Mouse (Mus musculus): Measurements from ENCODE around the gene Galr3. TPM values are rescaled to one million over a fixed set of nuclear protein-coding genes. Genes with fewer than 3 reads are reported as not detected.
"Not testable (repeated sequence)": the region's sequence is repeated elsewhere in the genome, so short reads cannot be mapped to it uniquely, and the experiment has no call there.

Galr3 gene
- polyA plus RNA-seq, 1 experiment from 2014 or later: 0.34 TPM

- TF ChIP-seq EP300 (optimal IDR thresholded peaks at IDR 0.05) (no peak), CTCF (IDR thresholded peaks at IDR 0.05; ENCODE audit: low read depth) (no peak)
- Histone ChIP-seq H3K27ac (replicated peaks) (peak overlapping the region; percentile 99), H3K27me3 (ENCODE audit: control insufficient read depth, insufficient read depth, low read length) (no peaks in the 10 kb centered on the region), H3K4me3 (ENCODE audit: low read depth, low read length) (peak overlapping the region; percentile 84), H3K9ac (ENCODE audit: low read length) (peak overlapping the region; percentile 100), H3K4me1 (replicated peaks; ENCODE audit: control insufficient read depth, insufficient read depth) (peaks cover 6% of the 10 kb centered on the region; the same call in 1 of the 2 replicates), H3K36me3 (ENCODE audit: control insufficient read depth, insufficient read depth, low read length) (no peaks in the 10 kb centered on the region), H3K9me3 (ENCODE audit: control insufficient read depth, low read length) (no peaks in the 10 kb centered on the region), H3K4me2 (replicated peaks; ENCODE audit: low read depth) (peak overlapping the region; percentile 96)
- ATAC-seq (ENCODE audit: low FRiP score, low TSS enrichment): peak; percentile 73
- peak; percentile 95 for DNase-seq (ENCODE audit: low spot score)
- 1% methylated on average over 52 of the region's 52 CpGs for WGBS
Measured at GRCm38 (mm10) chr15:79030551-79031435, 10.9 kb upstream of the Galr3 start.

DNA sequence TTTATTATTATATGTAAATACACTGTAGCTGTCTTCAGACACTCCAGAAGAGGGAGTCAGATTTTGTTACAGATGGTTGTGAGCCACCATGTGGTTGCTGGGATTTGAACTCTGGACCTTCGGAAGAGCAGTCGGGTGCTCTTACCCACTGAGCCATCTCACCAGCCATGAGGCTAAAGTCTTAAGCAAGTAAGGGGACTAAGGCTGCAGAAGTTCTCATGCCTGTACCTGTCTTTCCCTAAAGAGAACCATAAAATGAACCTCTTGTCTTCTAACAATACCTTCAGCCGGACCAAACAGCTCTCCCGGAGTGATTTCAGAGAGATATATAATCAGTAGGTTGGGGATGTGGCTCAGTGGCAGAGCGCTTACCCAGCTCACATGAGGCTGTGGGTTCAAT lies 9.8 kb upstream of the Galr3 start:
- not testable (repeated sequence) for H3K4me3 ChIP-seq (ENCODE audit: low read depth, low read length); H3K27me3 ChIP-seq (ENCODE audit: control insufficient read depth, insufficient read depth, low read length); H3K4me1 ChIP-seq (replicated peaks; ENCODE audit: control insufficient read depth, insufficient read depth); H3K27ac ChIP-seq (replicated peaks); H3K36me3 ChIP-seq (ENCODE audit: control insufficient read depth, insufficient read depth, low read length); H3K9ac ChIP-seq (ENCODE audit: low read length); H3K4me2 ChIP-seq (replicated peaks; ENCODE audit: low read depth); DNase-seq (ENCODE audit: low spot score); ATAC-seq (ENCODE audit: low FRiP score, low TSS enrichment); H3K9me3 ChIP-seq (ENCODE audit: control insufficient read depth, low read length)
- 80% methylated on average over 5 of the region's 5 CpGs for WGBS

- TF ChIP-seq CTCF (IDR thresholded peaks at IDR 0.05; ENCODE audit: low read depth) (peak; percentile 91), EP300 (optimal IDR thresholded peaks at IDR 0.05) (no peak)
- ATAC-seq (ENCODE audit: low FRiP score, low TSS enrichment): peak; percentile 41
- Histone ChIP-seq H3K36me3 (ENCODE audit: control insufficient read depth, insufficient read depth, low read length) (peaks cover 6% of the 10 kb centered on the region; the same call in 1 of the 2 replicates), H3K9ac (ENCODE audit: low read length) (no peak overlapping the region), H3K9me3 (ENCODE audit: control insufficient read depth, low read length) (no peaks in the 10 kb centered on the region), H3K4me2 (replicated peaks; ENCODE audit: low read depth) (peak overlapping the region; percentile 25), H3K27me3 (ENCODE audit: control insufficient read depth, insufficient read depth, low read length) (no peaks in the 10 kb centered on the region), H3K27ac (replicated peaks) (no peak overlapping the region), H3K4me3 (ENCODE audit: low read depth, low read length) (no peak overlapping the region), H3K4me1 (replicated peaks; ENCODE audit: control insufficient read depth, insufficient read depth) (peaks cover 5% of the 10 kb centered on the region)
- peak; percentile 81 for DNase-seq (ENCODE audit: low spot score)
- WGBS: 6% methylated on average over 14 of the region's 14 CpGs
Measured at GRCm38 (mm10) chr15:79037913-79038328, 3.8 kb upstream of the Galr3 start.

GRCm38 (mm10) chr15:79038331-79038730 lies 3.4 kb upstream of the Galr3 start:
- ATAC-seq (ENCODE audit: low FRiP score, low TSS enrichment) (no peak), DNase-seq (ENCODE audit: low spot score) (no peak)
- no peaks in the 10 kb centered on the region for H3K27me3 ChIP-seq (ENCODE audit: control insufficient read depth, insufficient read depth, low read length)
- H3K9ac ChIP-seq (ENCODE audit: low read length): no peak overlapping the region
- no peaks in the 10 kb centered on the region for H3K9me3 ChIP-seq (ENCODE audit: control insufficient read depth, low read length)
- WGBS: 75% methylated on average over 10 of the region's 10 CpGs
- no peak for TF ChIP-seq EP300 (optimal IDR thresholded peaks at IDR 0.05)
- no peak for TF ChIP-seq CTCF (IDR thresholded peaks at IDR 0.05; ENCODE audit: low read depth)
- H3K4me2 ChIP-seq (replicated peaks; ENCODE audit: low read depth): no peak overlapping the region
- H3K36me3 ChIP-seq (ENCODE audit: control insufficient read depth, insufficient read depth, low read length): peaks cover 6% of the 10 kb centered on the region; the same call in 1 of the 2 replicates
- H3K27ac ChIP-seq (replicated peaks): no peak overlapping the region
- peaks cover 5% of the 10 kb centered on the region for H3K4me1 ChIP-seq (replicated peaks; ENCODE audit: control insufficient read depth, insufficient read depth)
- no peak overlapping the region for H3K4me3 ChIP-seq (ENCODE audit: low read depth, low read length)

GRCm38 (mm10) chr15:79038853-79039252 lies 2.8 kb upstream of the Galr3 start:
- TF ChIP-seq CTCF (IDR thresholded peaks at IDR 0.05; ENCODE audit: low read depth) (peak; percentile 97), EP300 (optimal IDR thresholded peaks at IDR 0.05) (no peak)
- peak; percentile 82 for ATAC-seq (ENCODE audit: low FRiP score, low TSS enrichment)

More at GRCm38 (mm10) chr15:79038853-79039252, 2.8 kb upstream of the Galr3 start:
- Histone ChIP-seq H3K27ac (replicated peaks) (no peak overlapping the region), H3K9ac (ENCODE audit: low read length) (no peak overlapping the region), H3K4me2 (replicated peaks; ENCODE audit: low read depth) (no peak overlapping the region), H3K4me3 (ENCODE audit: low read depth, low read length) (no peak overlapping the region), H3K27me3 (ENCODE audit: control insufficient read depth, insufficient read depth, low read length) (no peaks in the 10 kb centered on the region), H3K36me3 (ENCODE audit: control insufficient read depth, insufficient read depth, low read length) (peaks cover 6% of the 10 kb centered on the region; the same call in 1 of the 2 replicates), H3K4me1 (replicated peaks; ENCODE audit: control insufficient read depth, insufficient read depth) (peaks cover 5% of the 10 kb centered on the region), H3K9me3 (ENCODE audit: control insufficient read depth, low read length) (no peaks in the 10 kb centered on the region)
- WGBS: 17% methylated on average over 7 of the region's 7 CpGs
- DNase-seq (ENCODE audit: low spot score): peak; percentile 97

Data from stomach, postnatal 0 days (tissue).